Mouse (Mus musculus): ENCODE results near the gene Mrpl24. TPM values are rescaled to one million over a fixed set of nuclear protein-coding genes. Genes with fewer than 3 reads are reported as not detected.

Mrpl24 gene
- total RNA-seq, 2 experiments from 2014 or later: 43.9 to 44.7 TPM

- no peak for DNase-seq
Measured at GRCm38 (mm10) chr3:87947056-87947810, 27.9 kb downstream of the Mrpl24 start.

DNA sequence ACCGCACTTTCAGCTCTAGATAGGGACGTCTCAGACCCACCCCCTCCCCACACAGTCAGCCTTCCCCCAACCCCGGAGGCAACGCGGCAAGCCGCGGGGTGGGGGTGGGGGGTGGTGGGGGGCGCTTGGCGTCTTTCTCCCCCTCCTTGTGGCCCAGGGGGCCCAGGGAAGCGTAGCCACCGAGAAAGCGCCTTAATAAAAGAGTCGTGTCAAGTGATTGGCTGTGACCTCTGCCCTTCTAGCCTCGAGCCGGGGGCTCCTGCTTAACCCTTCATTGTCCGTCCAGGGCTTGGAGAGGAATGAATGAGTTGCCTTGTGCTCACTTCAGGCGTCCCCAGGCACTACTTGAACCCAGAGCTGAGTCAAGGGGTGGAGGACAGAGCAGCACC lies 28.5 kb downstream of the Mrpl24 start:
- DNase-seq: no peak

DNA sequence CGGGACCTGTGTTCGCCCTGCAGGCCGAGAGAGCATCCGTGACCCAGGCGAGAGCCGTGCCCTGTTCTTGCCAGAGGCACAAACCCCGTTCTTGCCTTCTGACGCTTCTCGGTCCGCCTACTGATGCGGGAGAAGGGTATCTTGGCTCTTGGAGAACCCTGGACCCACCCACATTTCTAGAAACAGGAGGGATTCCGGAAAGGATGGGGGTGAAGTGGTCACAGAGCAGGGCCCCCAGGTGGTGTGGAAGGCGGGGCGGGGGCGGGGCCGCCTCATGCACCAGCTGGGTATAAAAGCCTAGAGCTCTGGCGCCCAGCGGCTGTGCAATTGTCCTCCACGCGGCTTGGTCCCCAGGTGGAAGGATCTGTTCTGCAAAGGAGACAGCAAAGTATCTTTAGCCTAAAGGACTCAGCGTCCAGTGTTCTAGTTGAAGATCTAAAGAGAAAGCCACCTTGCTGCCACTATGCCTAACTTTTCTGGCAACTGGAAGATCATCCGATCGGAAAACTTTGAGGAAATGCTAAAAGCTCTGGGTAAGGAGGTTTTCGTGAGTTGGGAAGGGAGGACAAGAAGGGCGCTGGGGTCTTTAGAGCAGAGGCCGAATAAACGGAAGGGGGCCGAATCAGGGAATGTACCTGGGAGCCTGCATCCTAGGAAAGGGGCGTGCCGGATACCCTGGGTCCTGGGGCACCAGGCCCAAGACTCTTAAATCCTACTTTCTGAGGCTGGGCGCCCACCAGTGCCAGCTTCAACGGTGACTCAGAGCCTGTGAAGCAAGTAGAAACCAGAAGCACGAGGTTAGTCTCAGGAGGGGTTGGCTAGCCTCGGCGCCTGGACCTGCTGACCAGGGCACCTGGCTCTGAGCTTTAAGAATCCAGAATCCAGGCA lies 29.3 kb downstream of the Mrpl24 start, which contains the start of gene Crabp2:
Gene Crabp2 (plus strand): TSS at position 289 of the 888 bp plus-strand sequence.
- DNase-seq: no peak

DNA sequence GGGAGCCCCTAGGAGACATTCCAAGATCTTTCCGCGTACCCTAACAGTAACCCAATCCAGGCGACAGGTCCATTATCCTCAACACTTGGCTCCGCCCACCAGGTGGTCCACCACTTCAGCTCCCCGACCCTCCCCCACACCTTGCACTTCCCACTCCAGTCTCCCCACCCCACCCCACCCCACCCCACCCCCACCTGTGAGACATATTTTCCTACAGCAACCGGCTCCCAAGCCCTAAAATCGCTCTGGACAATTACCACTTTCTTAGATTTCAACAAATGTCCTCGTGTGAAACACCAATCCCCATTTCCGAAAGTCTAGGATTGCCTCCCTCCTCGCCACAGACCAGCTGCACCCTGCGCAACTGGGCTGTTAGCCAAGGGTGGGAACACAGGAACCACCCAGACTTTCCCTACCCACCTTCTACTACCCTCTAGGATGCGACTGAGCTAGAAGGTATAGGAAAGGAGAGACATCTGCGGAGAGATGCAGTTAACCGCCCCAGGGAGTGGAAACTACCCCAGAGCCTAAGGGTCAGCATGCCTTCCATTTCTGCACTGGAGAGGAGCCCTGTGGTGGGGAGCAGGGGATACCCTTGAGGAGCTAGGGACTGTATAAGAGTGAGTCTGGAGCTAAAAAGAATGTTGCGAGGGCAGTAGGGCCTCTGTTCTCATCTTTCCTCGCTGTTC lies 30.1 kb downstream of the Mrpl24 start:
- DNase-seq: no peak

DNA sequence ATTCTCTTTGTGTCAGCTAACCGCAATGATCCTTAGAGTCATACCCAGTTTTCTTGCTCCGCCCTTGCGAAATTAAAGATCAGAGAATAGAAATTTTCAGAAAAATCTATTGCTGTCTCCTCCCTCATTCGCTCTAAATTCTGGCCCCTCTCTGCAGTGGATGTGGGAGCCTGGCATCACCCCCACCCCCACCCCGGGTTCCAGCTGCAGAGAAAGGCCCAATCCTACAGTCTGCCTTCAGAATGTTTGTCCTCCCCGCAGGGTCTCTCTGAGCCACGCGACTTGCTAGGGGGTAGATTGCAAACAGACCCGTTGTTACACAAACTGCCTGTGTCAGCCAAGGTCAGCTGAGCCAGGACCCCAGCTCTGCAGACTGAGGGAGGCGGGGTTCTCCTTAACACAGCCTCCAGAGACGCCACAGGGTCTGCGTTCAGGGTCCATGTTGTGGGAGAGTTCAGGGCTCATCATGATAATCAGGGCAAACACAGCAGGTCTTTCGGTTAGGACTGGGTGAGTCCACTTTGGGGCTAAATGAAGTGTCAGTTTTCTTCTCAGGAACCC lies 30.7 kb downstream of the Mrpl24 start:
- DNase-seq: no peak

GRCm38 (mm10) chr3:87951946-87952345 lies 32.6 kb downstream of the Mrpl24 start:
- DNase-seq: no peak

- no peak for DNase-seq
Measured at GRCm38 (mm10) chr3:87952440-87952839, 33.1 kb downstream of the Mrpl24 start.

DNA sequence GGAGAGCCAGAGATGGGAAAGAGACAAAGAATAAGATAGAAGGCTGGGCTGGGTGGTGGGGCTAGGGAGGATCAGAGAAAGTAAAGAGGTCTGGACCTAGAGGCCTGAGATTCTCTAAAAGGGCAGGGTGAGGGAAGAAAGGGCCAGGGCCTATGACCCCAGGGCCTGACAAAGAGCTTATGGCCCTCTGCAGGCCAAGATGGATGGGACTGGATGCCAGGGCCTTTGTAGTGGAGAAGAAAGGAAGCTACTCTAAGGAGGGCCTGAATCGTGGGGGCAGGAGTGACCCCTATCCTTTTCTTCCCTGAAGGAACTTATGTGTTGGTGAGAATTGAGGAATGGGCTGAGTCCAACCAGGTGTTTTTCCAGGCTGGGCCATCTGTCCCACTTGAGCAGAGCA lies 38.8 kb downstream of the Mrpl24 start:
- DNase-seq: no peak

DNA sequence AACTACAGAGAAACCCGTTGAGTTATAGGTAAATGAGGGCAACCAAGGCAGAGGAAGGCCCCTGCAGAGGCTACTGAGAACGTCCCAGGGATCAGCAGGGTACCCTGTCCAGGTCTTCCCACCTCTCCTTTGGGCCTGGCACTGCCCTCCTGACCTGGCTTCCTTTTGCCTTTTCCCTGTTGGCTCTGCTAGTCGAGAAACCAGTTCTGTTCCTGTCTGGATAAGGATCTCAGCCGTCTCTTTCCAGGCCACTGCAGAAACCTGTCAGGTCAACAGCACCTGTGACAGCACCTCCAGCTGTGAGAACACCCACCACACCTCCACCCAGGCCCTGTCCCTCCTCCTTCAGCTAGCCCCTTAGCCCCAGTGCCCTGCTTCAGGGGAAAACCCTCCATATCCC lies 39.2 kb downstream of the Mrpl24 start:
- no peak for DNase-seq

DNA sequence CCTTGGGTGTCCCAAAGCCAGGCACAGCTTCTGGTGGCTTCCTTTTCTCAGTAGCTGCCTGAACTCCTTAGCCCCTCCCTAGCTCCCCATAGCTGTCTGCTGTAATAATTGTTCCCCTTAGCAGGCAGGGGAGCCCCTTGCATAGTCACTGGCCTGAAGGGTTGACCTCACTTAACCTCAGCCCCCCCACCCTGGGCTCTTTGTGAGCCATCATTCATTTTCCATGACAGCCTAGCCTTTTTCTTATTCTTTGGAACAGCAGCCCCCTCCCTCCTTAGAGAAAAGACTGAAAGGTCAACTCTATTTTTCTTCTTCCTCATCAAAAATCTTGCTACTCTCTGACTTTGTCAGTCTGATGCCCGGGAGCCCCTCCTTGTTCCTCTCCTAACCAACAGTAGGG lies 39.7 kb downstream of the Mrpl24 start:
- no peak for DNase-seq

- DNase-seq: no peak
Measured at GRCm38 (mm10) chr3:87959371-87959770, 40.1 kb downstream of the Mrpl24 start.

DNA sequence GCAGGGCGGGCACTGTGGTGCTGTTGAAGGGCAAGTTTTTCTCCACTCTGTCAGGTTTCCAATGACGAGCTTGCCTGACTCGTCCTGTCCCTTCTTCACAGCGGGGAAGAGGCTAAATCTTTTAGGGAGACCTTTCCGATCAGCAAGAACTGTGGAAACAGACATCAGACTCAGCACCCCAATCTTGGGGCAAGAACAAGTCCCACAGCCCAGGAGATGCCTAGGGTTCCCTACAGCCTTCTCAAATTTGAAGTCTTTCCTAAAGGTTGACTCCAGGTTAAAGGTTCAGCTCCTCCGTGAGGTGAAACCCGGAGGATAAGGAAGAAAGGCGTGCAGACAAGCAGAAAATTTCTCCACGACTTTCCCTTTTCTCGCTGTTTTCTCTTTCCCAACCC lies 40.9 kb downstream of the Mrpl24 start:
- no peak for DNase-seq

DNA sequence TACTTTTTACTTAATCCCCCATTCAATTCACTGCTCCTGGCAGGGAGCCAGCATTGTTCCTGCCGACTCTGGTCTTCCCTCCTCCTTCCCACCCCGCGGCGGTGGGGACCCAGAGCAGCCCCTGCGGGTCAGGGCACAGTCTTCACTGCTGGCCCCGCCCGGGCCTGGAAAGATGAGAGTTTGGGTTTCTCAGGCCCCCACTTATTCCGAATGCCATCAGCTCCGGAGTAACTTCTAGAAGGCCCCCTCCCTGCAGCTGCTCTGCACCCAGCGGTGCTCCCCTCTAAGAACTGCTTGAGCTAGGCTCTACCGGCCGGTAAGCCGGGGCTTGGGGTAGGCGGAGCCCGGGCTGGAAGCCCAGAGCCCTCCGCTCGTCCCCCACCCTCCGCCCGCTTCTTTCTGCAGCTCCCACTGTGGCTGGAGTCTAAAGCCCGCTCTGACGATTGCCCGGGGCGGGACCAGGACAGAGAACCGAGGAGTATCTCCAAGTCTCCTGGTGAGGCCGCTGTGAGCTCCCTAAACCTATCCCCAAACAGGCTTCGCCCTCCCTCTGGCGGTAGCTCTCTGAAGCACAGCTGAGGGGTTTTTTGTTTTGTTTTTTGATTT lies 41.4 kb downstream of the Mrpl24 start:
- DNase-seq: peak; percentile 88

- no peak for DNase-seq
Measured at GRCm38 (mm10) chr3:87970184-87970938, 51.1 kb downstream of the Mrpl24 start.

DNA sequence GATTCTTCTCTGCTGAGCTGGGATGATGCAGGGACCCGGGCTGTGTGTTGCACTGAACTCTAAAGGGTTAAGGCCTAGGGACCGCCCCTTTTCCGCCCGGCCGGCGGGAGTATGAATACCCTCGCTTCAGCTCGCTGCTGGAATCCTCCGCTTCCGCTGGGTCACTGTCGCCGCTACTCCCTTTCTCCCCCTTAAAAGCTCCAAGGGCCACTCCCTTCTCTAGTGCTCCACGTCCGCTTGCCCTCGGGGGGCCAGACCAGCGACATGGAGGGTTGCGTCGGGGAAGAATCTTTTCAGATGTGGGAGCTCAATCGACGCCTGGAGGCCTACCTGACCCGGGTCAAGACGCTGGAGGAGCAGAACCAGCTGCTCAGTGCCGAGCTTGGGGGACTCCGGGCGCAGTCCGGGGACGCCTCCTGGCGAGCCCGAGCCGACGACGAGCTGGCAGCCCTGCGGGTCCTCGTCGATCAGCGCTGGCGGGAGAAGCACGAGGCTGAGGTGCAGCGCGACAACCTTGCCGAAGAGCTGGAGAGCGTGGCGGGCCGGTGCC lies 51.7 kb downstream of the Mrpl24 start, which contains the start of gene Nes:
Gene Nes (plus strand): TSS at position 140 of the 550 bp plus-strand sequence.
- peak; percentile 56 for DNase-seq

DNA sequence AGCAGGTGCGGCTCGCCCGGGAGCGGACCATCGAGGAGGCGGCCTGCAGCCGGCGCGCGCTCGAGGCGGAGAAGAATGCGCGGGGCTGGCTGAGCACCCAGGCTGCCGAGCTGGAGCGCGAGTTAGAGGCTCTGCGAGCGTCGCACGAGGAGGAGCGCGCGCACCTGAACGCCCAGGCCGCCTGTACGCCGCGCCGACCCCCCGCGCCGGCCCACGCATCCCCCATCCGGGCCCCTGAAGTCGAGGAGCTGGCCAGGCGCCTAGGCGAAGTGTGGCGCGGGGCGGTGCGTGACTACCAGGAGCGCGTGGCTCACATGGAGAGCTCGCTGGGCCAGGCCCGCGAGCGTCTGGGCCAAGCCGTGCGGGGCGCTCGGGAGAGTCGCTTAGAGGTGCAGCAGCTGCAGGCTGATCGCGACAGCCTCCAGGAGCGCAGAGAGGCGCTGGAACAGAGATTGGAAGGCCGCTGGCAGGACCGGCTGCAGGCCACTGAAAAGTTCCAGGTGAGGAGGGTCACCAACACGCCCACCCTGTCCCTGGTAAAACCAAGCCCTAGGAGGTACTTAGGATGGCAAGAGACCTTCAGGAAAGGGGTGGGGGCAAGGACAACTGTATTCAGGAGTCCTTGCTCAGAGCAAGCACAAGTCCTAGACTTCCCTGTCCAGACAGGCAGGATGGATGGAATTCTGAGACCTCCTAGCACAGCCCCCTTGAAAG lies 52.3 kb downstream of the Mrpl24 start:
- DNase-seq: no peak

- DNase-seq: no peak
Measured at GRCm38 (mm10) chr3:87972203-87972664, 52.9 kb downstream of the Mrpl24 start.

DNA sequence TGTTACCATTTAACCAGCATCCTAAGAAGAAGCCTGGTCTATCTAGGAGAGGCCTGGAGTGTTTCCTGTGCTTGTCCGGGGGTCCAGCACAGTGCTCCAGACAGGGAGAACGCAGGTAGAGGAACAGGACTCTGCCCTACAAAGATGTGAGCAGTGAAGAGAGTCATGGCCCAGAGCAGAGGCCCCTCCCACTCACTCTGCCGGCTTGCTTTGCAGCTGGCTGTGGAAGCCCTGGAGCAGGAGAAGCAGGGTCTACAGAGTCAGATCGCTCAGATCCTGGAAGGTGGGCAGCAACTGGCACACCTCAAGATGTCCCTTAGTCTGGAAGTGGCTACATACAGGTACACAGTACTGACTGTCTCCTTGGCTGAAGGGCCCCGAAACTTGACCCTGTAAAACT lies 53.5 kb downstream of the Mrpl24 start:
- DNase-seq: no peak

All from gastrocnemius, postnatal 25 days (tissue).